Mouse (Mus musculus): ENCODE results near the gene Zap70.
A peak's percentile ranks its signal among the peaks of the same experiment; 100 is the strongest.
"Not testable (repeated sequence)": the region's sequence is repeated elsewhere in the genome, so short reads cannot be mapped to it uniquely, and the experiment has no call there.

Gene Zap70

DNA sequence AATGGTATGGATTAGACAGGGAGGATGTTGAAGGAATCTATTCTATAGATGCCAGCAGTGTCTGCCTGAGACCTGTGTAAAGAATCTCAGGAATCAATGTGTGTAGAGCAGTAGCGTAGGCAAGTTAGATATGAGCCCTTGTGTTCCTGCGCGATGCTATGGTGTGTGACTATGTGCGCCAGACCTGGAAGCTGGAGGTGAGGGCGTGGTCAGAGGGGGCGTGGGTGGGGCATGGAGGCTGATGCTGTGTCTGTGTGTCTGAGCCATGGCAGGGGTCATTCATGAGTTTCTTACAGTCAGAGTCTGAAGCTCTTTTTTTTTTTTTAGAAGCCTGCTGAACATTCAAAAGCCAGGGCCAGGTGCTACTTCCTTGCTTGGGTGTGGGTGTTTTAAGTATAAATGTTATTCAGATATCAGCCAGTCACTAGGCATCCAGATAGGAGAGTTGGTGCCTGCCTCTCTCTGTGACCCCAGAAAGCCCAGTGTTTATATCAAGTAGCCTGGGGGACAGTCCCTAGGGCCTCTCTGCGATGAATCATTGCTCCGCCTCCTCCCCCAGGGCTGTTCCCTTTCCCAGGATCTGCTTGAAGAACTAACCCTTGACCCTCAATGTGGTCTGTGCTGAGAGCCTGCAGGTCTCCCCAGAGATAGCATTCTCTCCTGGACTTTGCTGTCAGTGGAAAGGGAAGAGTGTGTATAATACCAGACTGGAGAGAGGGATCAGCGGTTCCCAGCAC lies 10.8 kb downstream of the Zap70 start:
- DNase-seq (ENCODE audit: low spot score in 2 of 2) = no peak

DNA sequence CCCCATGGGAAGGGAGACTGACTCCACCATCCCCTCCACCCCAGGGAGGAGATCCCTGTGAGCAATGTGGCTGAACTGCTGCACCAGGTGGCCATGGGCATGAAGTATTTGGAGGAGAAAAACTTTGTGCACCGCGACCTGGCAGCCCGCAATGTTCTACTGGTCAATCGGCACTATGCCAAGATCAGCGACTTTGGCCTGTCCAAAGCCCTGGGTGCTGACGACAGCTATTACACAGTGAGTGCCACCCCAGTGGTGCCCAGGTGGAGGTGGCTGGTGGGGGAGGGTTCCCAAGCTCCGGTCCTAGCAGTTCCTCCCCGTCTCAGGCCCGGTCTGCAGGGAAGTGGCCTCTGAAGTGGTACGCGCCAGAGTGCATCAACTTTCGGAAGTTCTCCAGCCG lies 19.2 kb downstream of the Zap70 start:
- DNase-seq (ENCODE audit: low spot score in 2 of 2) = no peak

DNA sequence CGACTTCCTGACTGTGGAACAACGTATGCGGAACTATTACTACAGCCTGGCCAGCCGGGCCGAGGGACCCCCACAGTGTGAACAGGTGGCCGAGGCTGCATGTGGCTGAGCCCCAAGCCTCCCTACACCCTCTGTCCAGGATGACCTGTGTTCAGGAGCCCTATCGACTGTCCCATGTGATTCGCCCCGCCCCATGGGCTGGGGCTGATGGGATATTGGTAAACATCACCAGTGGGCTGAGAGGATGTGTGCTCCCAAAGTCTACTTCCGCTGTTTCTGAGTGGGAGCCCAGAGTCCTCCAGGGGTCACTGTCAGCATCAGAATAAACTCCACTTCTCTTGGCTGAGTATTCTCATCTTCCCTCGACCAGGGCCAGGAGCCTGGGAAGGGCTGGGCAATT lies 20.9 kb downstream of the Zap70 start:
- no peak for DNase-seq (ENCODE audit: low spot score in 2 of 2)

DNA sequence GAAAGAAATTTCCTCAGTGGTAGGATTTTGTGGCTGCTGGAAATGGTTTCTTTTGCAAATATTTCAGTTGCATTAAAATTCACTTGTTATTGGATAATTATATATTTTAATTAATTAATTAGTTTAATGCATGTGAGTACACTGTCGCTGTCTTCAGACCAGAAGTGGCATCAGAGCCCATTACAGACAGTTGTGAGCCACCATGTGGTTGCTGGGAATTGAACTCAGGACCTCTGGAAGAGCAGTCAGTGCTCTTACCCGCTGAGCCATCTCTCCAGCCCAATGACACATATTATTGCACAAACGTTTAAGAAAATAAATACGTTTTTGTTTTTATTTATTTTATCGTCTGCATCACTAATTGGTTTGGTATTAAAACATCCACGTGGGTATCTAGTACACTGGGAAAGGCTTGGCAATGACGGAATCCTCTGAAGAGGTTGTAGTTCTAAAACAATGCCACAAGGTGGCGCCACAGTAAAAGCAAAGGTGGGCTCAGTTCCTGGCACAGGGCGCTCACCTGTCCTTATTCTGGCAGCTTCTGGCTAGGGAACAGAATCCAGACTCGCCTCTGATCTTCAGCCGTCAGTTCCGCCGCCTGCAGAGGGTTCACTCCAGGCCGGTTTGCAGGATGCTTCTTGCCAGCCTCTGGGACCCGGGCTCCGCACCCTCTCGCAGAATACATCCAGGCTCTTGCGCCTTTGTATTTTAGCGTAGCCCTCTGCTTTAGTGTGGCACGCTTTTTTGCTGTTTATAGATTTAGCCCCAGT lies 23.0 kb downstream of the Zap70 start:
- peak; percentile 56 to 83 for DNase-seq (ENCODE audit: low spot score in 2 of 2)

DNA sequence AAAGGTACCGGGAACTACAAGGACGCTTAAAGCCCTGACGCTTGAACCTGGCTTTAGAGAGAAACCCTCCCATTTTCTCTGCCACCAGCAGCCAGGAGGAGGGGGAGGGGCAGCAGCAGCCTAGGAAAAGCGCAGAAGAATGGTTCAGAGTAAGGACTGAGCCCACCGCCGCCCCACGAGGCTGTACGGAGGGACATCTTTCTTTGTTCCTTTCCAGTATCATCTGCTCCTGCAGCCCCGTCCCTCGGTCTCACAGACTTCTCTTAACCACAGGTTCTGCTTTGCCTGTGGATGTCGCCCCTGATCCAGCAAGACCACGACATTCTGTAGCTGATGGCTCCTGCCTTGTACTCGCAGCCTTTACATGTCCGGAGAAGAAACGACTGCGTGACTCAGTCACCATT lies 23.6 kb downstream of the Zap70 start:
- peak in 1 of 2 experiments; percentile 42 for DNase-seq (ENCODE audit: low spot score in 2 of 2)

DNA sequence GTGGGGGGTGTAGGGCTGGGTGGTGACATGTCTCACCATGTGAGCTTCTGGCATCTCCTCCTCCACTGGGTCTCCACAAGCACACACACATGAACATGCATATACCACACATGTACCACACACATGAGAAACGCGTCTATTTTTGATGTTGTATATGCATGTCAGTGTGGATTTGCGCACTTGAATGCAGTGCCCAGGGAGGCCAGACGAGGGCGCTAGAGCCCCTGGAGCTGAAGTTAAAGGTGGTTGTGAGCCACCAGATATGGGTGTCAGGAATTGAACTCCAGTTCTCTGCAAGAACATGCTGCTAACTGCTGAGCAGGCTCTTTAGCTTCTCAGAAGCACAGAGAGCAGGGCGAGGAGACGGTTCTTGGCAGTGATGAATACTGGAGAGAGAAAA lies 24.8 kb downstream of the Zap70 start:
- DNase-seq (ENCODE audit: low spot score in 2 of 2) = no peak

DNA sequence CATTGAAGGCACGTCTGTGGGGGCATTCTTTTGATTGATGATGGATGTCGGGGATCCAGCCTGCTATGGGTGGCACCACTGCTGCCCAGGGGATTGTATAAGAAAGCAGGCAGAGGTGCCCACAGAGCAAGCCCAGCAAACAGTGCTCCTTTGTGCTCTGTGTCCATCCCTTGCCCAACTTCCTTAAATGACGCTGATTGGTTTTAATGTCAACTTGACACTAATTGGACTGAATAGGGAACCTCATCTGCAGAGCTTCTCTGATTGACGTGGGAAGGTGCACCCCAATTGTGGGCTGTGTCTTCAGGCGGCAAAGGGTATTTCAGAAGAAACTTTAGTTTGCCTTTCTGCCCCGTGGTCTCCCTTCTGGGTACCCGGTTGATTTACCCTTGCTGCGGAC lies 27.8 kb downstream of the Zap70 start:
- no peak for DNase-seq (ENCODE audit: low spot score in 2 of 2)

DNA sequence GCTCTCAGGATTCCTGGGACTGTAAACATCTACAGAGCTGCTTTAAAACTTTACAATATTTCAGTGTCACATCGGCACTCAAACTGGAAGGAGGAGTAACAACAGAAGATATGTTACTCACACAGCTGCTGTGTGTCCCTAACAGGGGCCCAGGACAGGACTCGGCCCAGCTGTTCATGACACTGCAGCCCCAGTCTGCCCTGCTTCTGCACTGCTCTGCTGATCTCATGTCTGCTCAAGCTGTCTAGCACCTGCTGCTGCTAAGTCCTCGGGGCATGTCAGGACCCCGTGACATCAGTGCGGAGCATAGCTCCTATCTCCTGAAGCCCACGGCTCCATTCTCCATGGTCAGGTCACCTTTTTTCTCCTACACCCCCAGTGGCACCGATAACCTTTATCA lies 35.1 kb downstream of the Zap70 start:
- DNase-seq (ENCODE audit: low spot score in 2 of 2) = no peak

DNA sequence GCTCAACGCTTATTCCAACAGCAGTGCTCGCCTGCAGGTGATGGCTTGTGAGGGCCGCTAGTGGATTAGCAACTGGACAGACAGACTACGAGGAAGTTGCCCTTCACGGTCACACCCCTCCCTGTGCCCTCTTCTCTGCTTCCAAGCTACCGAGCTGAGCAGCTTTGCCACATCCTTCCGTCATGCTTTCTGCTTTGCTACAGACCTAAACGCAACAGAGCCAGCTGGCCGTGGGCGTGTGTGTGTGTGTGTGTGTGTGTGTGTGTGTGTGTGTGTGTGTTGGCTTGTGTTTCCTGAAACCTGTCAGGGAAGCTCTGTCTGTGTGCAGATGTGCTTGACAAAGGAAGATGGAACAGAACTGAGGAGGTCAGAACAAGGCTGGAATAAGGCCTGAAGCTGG lies 35.9 kb downstream of the Zap70 start:
- DNase-seq (ENCODE audit: low spot score in 2 of 2) = peak; percentile 37 to 57

DNA sequence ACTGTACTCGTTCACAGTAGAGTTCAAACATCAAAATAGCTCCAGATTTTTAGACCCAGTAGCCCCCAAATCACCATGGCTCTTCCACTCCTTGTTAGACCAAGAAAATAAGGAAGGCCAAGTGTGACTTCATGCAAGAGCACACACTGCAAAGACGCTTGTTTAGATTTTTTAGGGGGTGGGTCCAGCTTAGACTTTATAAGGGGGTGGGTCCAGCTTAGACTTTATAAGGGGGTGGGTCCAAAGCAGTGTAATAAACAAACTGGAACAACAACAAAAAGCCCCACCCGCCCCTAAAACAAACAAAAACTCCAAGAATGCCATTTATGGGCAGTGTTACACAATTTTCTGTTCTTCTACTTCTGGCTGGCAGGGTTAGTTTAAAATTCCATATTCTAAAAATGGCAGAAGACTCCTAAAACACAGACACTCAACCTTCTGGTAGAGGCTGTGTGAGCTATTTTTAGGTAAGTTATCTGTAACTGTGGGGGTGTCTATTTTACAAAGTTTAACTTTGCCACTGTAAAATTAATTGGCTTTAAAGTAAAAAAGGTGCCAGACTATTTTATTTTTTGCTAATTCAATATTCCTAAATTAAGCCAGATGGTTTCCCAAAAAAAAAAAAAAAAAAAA lies 38.9 kb downstream of the Zap70 start:
- no peak for DNase-seq (ENCODE audit: low spot score in 2 of 2)

DNA sequence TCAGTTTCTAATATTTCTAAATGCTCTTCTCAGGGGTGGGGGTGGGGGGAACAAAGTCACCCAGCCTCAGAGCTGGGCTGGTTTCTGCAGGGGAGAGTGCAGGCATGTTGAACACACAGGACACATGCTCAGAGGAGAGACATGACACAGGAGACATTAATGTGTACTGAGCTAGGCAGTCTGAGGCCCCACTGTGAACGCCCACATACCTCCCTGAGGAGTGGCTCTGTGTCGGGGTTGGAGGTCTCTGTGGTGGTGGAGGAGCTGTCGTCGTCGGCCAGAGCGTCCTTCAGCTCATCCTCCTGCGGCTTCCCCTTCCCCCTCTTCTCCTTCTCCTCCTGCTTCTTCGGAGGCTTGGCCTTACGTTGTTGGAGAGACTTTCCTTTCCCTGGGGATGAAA lies 42.7 kb downstream of the Zap70 start:
- no peak for DNase-seq (ENCODE audit: low spot score in 2 of 2)

DNA sequence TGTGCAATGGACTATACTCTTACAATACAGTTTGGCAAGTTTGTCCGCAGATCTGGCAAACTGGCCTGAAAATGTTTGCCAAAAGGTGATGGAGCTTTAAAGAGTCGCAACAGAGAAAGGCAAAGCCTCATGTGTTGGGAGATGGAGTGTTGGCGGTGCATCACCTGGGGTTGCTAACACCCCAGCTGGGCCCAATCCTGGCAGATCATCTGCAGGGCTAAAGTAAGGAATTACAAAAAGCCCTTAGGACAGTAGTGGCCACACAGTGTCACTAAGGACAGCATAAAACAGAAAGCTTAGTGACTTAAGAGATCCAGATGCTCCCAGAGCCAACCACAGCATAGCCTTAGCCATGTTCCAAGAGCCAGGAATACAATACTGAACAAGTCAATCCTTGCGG lies 43.2 kb downstream of the Zap70 start:
- DNase-seq (ENCODE audit: low spot score in 2 of 2) = no peak

DNA sequence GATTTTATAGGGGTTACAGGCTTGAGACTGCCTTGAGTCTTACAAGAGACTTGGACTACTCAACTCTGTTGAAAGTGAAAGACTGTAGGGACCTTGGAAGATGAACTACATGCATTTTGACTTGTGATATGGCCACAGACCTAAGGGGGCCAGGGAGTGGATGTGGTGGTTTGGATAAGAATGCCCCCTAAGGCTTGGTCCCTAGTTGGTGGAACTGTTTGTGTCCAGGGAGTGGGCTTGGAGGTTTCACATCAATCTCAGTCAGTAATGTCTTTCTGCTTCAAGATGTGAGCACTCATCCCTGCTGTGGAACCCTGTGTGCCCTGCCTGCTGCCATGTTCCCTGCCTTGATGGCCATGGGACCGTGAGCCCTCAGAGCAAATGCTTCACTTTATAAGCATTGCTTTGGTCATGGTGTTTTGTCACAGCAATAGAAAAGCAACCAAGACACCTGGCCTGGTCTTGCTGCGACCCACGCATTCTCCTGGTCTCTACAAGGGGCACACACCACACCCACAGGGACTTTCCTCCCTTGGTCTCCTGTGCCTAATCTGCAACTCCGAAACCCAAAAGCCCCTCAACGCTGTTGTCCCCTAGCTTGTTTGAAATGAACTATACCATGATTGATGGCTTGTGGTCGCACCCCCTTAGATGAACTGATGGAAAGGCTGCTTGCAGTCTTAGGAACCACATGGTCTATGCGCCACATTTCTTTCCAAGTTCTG lies 44.7 kb downstream of the Zap70 start:
- no peak for DNase-seq (ENCODE audit: low spot score in 2 of 2)

DNA sequence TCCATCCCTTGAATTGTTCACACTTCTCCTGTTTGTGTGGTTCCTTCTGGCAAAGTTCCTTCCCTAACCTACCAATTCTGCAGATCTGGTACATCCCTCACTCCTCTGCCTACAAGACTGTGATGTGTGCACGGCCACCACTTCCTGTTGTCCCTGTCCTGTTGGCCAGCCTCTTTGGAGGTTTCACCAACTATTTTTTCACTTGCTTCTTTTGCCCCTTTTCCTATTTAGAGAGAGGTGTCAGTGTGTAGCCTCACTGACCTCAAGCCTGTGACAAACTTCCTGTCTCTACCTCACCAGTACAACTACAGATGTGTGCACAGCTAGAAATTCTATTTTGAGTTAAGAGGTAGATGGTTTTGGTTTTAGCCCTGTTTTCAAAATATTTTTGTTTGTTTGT lies 45.5 kb downstream of the Zap70 start:
- DNase-seq (ENCODE audit: low spot score in 2 of 2) = no peak

DNA sequence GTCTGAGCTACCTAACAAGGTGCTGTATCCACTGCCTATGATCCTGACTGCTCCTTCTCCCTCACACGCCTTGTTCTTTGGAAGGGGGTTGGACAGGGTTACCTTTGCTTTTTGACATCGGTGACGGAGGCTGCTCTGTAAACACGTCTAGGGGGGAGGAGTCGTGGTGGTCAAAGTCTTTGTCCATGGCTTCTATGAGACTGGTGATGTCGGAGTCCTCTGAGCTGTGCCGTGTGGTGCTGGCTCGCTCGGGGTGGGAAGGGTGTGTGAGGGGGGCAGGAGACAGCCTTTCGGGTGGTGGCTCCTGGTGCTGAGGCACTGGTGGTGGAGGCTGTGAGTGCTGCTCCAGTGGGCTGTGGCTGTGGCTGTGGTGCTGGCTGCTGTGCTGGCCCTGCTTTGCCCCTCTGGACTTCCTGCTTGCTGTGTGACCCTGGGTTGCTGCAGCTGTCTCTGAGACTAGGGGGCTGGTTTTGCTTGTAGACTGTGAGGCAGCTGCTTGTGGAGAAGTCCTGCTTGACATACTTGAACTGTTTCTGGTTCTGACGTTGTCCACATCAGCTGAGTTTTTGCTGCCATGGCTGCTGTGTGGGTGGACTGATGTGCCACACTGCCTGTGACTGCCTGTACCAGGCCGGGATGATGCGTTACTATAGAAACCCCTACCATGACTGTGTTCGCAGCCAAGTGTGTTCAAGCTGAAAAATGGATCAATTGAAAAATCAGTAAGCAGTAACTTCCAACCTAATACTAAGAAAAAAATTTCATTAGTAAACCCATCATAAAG lies 46.4 kb downstream of the Zap70 start:
- DNase-seq (ENCODE audit: low spot score in 2 of 2) = no peak

DNA sequence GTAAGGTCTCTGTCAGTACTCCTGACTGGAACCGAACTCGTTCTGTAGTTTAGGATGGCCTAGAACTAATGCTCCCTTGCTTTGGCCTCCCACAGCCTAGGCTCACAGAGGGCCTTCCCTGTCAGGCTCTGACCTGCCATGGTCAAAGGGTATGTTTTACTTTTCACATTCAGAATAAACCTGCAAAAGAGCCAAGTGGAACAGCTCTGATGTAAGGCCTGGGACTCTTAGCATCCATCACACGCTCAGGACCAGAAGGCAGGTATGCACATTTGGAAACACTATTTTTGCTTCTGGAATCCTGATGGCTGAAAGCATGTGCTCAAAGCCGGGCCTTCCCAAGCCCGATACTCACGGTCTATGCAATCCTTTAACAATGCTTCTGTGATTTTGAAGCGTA lies 50.2 kb downstream of the Zap70 start:
- DNase-seq (ENCODE audit: low spot score in 2 of 2) = no peak

DNA sequence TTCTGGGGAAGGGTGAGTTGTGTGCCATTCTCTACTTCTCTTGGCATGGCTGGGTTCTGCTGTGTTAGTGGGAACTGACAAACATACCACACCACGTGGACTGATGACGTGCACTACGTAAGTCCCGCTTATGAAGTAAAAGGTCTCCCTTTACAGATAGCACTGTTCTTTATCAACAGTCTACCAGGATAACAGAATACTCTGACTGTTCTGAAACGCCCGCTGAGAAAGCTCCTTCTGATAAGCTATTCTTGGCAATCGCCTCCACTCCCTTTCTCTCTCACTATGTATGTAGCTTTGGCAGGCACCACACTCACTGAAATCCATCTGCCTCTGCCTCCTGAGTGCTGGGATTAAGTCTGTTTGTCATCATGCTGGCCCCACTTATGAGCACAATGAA lies 51.8 kb downstream of the Zap70 start:
- DNase-seq (ENCODE audit: low spot score in 2 of 2) = peak; percentile 36 to 42

DNA sequence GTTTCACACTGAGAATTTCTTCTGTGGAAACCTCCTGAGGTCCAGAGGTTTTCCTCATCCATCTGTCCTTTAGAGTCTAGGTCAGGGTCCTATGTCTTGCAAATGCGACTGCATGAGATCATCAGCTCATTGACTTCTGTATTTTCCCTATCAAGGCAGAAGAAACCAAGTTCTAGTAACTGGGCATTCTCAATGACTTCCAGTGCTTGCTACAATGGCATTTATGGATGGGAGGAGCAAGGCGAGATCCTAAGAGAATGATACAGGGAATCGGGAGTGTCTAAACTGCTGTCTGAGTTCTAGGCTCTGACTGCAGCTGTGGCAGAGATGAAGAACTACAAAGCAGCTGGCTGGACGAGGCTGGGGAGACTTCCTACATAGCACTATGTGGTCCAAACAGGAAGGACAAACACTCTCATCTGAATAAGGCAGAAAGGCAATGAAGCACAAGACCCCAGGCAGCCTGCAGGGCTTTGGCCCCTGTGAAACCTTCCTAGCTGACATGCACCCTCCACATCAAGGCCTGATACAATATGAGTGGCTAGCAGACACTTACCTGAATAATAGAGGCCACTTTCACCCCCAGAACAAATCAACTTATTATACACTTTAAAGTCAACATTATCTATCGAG lies 52.8 kb downstream of the Zap70 start:
- DNase-seq (ENCODE audit: low spot score in 2 of 2) = no peak

DNA sequence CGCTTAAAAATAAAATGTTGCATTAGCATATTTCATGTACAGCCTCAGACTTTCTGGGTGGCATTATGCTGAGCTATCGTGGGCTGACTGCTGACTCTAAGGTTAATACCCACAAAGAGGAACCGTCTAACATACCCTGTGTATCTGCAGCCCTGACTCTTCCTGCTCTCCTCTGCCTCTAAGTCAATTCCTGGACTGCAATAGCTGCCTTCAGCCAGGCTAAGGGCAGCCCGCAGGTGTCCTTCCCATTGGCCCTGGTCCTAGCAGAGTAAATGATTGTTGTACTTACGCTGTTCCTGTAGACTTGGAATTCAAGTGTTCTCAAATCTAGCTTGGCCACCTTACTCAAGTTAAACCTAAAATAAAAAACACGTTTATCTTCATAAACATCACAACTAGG lies 53.6 kb downstream of the Zap70 start:
- no peak for DNase-seq (ENCODE audit: low spot score in 2 of 2)

DNA sequence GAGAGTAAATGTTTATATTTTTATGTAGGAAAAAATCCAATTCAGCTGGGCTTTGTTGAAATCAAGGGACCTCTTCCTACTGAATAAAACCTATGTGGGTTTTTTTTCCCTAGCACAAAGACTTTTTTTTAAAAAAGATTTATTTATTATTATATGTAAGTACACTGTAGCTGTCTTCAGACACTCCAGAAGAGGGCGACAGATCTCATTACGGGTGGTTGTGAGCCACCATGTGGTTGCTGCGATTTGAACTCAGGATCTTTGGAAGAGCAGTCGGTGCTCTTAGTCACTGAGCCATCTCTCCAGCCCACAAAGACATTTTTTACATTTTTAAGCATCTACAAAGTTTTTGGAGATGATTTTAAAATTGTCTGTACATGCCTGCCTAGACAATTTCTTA lies 60.3 kb downstream of the Zap70 start:
- not testable (repeated sequence) for DNase-seq (ENCODE audit: low spot score in 2 of 2)

DNA sequence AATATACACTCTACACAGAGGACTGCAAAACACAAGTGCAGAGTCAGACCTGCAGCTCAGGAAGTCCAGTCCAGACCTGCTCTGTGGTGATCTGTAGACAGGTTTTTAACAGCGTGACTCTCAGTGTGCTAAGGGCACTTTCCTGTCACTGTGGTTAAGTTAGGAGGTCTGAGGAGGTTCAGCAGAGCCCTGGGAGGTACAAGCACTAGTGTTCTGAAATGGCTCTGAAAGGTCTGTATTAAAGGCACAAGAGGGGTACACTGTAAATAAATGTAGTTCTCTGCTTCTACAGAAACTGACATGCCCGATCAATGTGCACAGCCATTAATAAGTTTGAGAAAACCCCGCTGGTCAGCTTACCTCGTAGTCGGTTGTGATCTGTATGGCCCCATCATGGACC lies 62.8 kb downstream of the Zap70 start:
- DNase-seq (ENCODE audit: low spot score in 2 of 2) = no peak
